Mouse (Mus musculus): Measurements from ENCODE around the gene Ckb.

- TF ChIP-seq TAL1 (IDR thresholded peaks at IDR 0.05; ENCODE audit: low read length) (no peak), GATA1 (IDR thresholded peaks at IDR 0.05; ENCODE audit: low read length) (no peak)
Observed at GRCm38 (mm10) chr12:111681305-111681704, 9.2 kb upstream of the Ckb start.

Measured in erythroblast, embryonic 14.5 days (primary cell).